Comparison of ENCODE assay signal across 9 mouse cellular contexts in the genomic region with DNA sequence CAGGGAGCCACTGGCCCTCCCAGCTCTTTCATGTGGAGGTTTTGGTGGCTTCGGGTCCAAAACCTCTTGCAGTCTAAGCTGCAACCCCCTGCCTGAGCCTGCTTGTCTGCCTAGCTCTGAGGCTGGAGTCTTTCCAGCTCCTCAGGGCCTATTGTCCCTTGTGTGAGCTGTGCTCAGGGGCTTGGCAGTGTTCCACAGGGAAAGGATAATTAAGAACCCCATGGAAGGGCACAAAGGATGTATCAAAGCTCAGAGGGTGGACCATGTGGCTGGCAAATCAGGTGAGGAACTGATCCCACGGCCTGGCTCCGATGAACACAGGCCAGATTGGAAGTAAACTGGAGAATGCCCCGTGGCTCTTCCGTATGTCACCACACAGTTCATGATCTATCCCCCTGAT. TPM values are rescaled to one million over a fixed set of nuclear protein-coding genes. Genes with fewer than 3 reads are reported as not detected.
DNase-seq lines count a peak whose midpoint lies in the region; ATAC-seq and TF ChIP-seq lines count a peak whose summit lies in the region.
"Had no signal": no experiment of that assay in that cellular context is flagged by ENCODE, and none has a peak within 500 bp of the region (broad histone marks: within the 10 kb centered on the region; RNA-seq: fewer than 3 reads in every experiment).

No protein-coding gene starts in this region.

- H3K4me1 ChIP-seq in cortical plate, adult 2 months (ENCODE audit: control insufficient read depth, insufficient read depth, low read length): peaks cover 18% of the 10 kb centered on the region
- H3K4me1 ChIP-seq in heart, postnatal 0 days (ENCODE audit: control insufficient read depth, insufficient read depth): peaks cover 50% of the 10 kb centered on the region
- peaks cover 71% of the 10 kb centered on the region for H3K4me1 ChIP-seq in neural tube, embryonic 14.5 days (ENCODE audit: control insufficient read depth, insufficient read depth, low read length)

- H3K36me3 ChIP-seq in heart, postnatal 0 days (replicated peaks; ENCODE audit: control insufficient read depth, insufficient read depth, low read length): no peaks in the 10 kb centered on the region
- H3K36me3 ChIP-seq in neural tube, embryonic 14.5 days (ENCODE audit: control insufficient read depth, insufficient read depth, low read length): no peaks in the 10 kb centered on the region

- DNase-seq in ovary, adult 18-20 months (ENCODE audit: low spot score): peak; percentile 42
- no peak for DNase-seq in ovary, postnatal 10 days (ENCODE audit: low spot score)
- no peak for DNase-seq in heart, postnatal 0 days (ENCODE audit: low spot score)
- DNase-seq in kidney, postnatal 25 days: peak; percentile 81 to 90
- no peak for DNase-seq in urinary bladder, postnatal 4 days (ENCODE audit: low spot score in 2 of 2)
- DNase-seq in embryo, embryonic 10 days (ENCODE audit: low spot score): no peak

- no peaks in the 10 kb centered on the region for H3K27me3 ChIP-seq in heart, postnatal 0 days (ENCODE audit: control insufficient read depth, insufficient read depth, low read length)
- H3K27me3 ChIP-seq in neural tube, embryonic 14.5 days (ENCODE audit: control insufficient read depth, insufficient read depth, low read length): no peaks in the 10 kb centered on the region

- no peak for TF ChIP-seq EP300 in heart, postnatal 0 days (IDR thresholded peaks at IDR 0.05; ENCODE audit: low read depth)

- no peaks in the 10 kb centered on the region for H3K9me3 ChIP-seq in heart, postnatal 0 days (replicated peaks; ENCODE audit: control insufficient read depth, low read length)
- no peaks in the 10 kb centered on the region for H3K9me3 ChIP-seq in neural tube, embryonic 14.5 days (ENCODE audit: control insufficient read depth, low read length)

- H3K4me3 ChIP-seq in cortical plate, adult 2 months (ENCODE audit: insufficient read depth, low read length): no peak overlapping the region
- H3K4me3 ChIP-seq in heart, postnatal 0 days (ENCODE audit: low read depth, low read length): no peak overlapping the region
- H3K4me3 ChIP-seq in neural tube, embryonic 14.5 days (ENCODE audit: low read depth, low read length): no peak overlapping the region

- peak overlapping the region; percentile 26; the same call in 1 of the 2 replicates for H3K9ac ChIP-seq in heart, postnatal 0 days (replicated peaks; ENCODE audit: low read depth, low read length)
- H3K9ac ChIP-seq in neural tube, embryonic 14.5 days (replicated peaks; ENCODE audit: low read depth, low read length): no peak overlapping the region

- no peak overlapping the region for H3K4me2 ChIP-seq in heart, postnatal 0 days (ENCODE audit: low read depth, low read length)
- no peak overlapping the region for H3K4me2 ChIP-seq in neural tube, embryonic 14.5 days (ENCODE audit: low read depth, low read length)

- TF ChIP-seq POLR2A in cortical plate, adult 2 months (IDR thresholded peaks at IDR 0.05; ENCODE audit: extremely low read depth, insufficient read depth, low read length): no peak

- WGBS in heart, postnatal 0 days: 33% methylated on average over 5 of the region's 5 CpGs
- WGBS in neural tube, embryonic 14.5 days: 17% methylated on average over 5 of the region's 5 CpGs

- no peak for TF ChIP-seq CTCF in cortical plate, adult 2 months (IDR thresholded peaks at IDR 0.05; ENCODE audit: extremely low read depth, insufficient read depth, low read length)
- TF ChIP-seq CTCF in heart, postnatal 0 days (IDR thresholded peaks at IDR 0.05; ENCODE audit: low read depth): no peak

- 0 out of 2 replicates have a peak, but pooled peaks have one; percentile 9 for ATAC-seq in heart, postnatal 0 days (ENCODE audit: insufficient read depth, low read depth)
- ATAC-seq in neural tube, embryonic 14.5 days (ENCODE audit: low read depth): peak; percentile 36; the same call in 1 of the 2 replicates

- peak overlapping the region; percentile 74 for H3K27ac ChIP-seq in cortical plate, adult 2 months (ENCODE audit: insufficient read depth, low read length)
- H3K27ac ChIP-seq in heart, postnatal 0 days (ENCODE audit: low read depth): 0 out of 2 replicates have a peak overlapping the region, but pooled peaks have one; percentile 12
- H3K27ac ChIP-seq in neural tube, embryonic 14.5 days (ENCODE audit: low read depth, low read length): peak overlapping the region; percentile 93

RNA-seq across cellular contexts. Expression of a gene that starts 22.4 kb away (rescaled TPM):
- 37.9 and 40.0 TPM in 2 replicates for polyA plus RNA-seq in cortical plate, adult 2 months (2012; rRNA removed)
- 15.8 and 27.6 TPM in 2 replicates for total RNA-seq in heart, postnatal 0 days (2014; rRNA removed; ENCODE audit: low replicate concordance)
- 11.5 and 11.7 TPM in 2 replicates for polyA plus RNA-seq in heart, postnatal 0 days (2015; fragmentation: Nextera tagmentation; extraction: Ambion mirVana)
- 14.8 and 18.5 TPM in 2 replicates for polyA plus RNA-seq in neural tube, embryonic 14.5 days (2014; fragmentation: Nextera tagmentation; extraction: Ambion mirVana)

RNA-seq across cellular contexts. Expression of a gene that starts 22.7 kb away (rescaled TPM):
- polyA plus RNA-seq in cortical plate, adult 2 months (2012; rRNA removed): 1.5 and 2.5 TPM in 2 replicates
- total RNA-seq in heart, postnatal 0 days (2014; rRNA removed; ENCODE audit: low replicate concordance): not detected in 2 replicates
- 0.14 and 0.18 TPM in 2 replicates for polyA plus RNA-seq in heart, postnatal 0 days (2015; fragmentation: Nextera tagmentation; extraction: Ambion mirVana)
- 0.62 and 1.3 TPM in 2 replicates for polyA plus RNA-seq in neural tube, embryonic 14.5 days (2014; fragmentation: Nextera tagmentation; extraction: Ambion mirVana)
- total RNA-seq: hematopoietic stem cell, adult 5-6 weeks had no signal

RNA-seq across cellular contexts. Expression of a gene that starts 46.3 kb away (rescaled TPM):
- polyA plus RNA-seq in cortical plate, adult 2 months (2012; rRNA removed): 39.6 and 40.8 TPM in 2 replicates
- 20.2 and 24.5 TPM in 2 replicates for total RNA-seq in heart, postnatal 0 days (2014; rRNA removed; ENCODE audit: low replicate concordance)
- polyA plus RNA-seq in heart, postnatal 0 days (2015; fragmentation: Nextera tagmentation; extraction: Ambion mirVana): 15.7 and 16.3 TPM in 2 replicates
- 21.6 and 26.5 TPM in 2 replicates for polyA plus RNA-seq in neural tube, embryonic 14.5 days (2014; fragmentation: Nextera tagmentation; extraction: Ambion mirVana)

RNA-seq across cellular contexts. Expression of a gene that starts 46.4 kb away (rescaled TPM):
- 30.3 and 31.0 TPM in 2 replicates for polyA plus RNA-seq in cortical plate, adult 2 months (2012; rRNA removed)
- total RNA-seq in heart, postnatal 0 days (2014; rRNA removed; ENCODE audit: low replicate concordance): 23.0 and 24.1 TPM in 2 replicates
- polyA plus RNA-seq in heart, postnatal 0 days (2015; fragmentation: Nextera tagmentation; extraction: Ambion mirVana): 17.1 and 18.2 TPM in 2 replicates
- polyA plus RNA-seq in neural tube, embryonic 14.5 days (2014; fragmentation: Nextera tagmentation; extraction: Ambion mirVana): 23.2 and 27.7 TPM in 2 replicates

RNA-seq across cellular contexts. Expression of a gene that starts 55.1 kb away (rescaled TPM):
- polyA plus RNA-seq in cortical plate, adult 2 months (2012; rRNA removed): 6.3 and 6.6 TPM in 2 replicates
- total RNA-seq in heart, postnatal 0 days (2014; rRNA removed; ENCODE audit: low replicate concordance): 4.2 and 16.0 TPM in 2 replicates
- polyA plus RNA-seq in heart, postnatal 0 days (2015; fragmentation: Nextera tagmentation; extraction: Ambion mirVana): 3.4 and 3.6 TPM in 2 replicates
- 0.95 and 2.1 TPM in 2 replicates for polyA plus RNA-seq in neural tube, embryonic 14.5 days (2014; fragmentation: Nextera tagmentation; extraction: Ambion mirVana)

Comparison
In these comparisons a context has a peak if more than half of its experiments do, and no peak if none do; other contexts are left out.
1. DNase-seq: peak in ovary, adult 18-20 months (single experiment) and kidney, postnatal 25 days (2 of 2); none in ovary, postnatal 10 days (single experiment), heart, postnatal 0 days (single experiment), urinary bladder, postnatal 4 days (0 of 2) and embryo, embryonic 10 days (single experiment).
2. H3K27ac ChIP-seq: peak in every context shown above with its lines; median percentile 93 in neural tube, embryonic 14.5 days; 74 in cortical plate, adult 2 months; 12 in heart, postnatal 0 days.